Mouse (Mus musculus): ENCODE data around the gene Dnttip2.

DNA sequence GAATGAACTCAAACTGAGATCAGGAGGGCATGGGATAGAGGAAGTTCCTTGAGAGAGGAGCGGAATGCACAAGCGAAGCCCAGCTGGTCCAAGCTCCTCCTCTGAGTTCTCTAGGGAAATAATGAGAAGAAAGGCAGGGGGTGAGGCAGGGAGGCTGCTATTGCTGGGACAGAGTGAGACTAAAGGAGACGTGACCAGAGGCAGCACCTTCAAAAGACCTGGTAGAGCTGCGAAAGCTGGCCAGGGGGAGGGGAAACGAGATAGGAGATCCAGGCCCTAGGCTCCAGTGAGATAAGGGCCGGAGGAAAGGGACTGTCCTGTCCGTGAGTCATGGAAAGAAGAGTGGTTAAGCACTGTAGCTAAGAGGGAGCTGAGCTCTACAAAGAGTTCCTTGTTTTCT, 39.7 kb downstream of the Dnttip2 start:
- TF ChIP-seq POLR2A (IDR thresholded peaks at IDR 0.05; ENCODE audit: low read depth, low read length) = no peak
- no peak for TF ChIP-seq CTCF (IDR thresholded peaks at IDR 0.05; ENCODE audit: extremely low read depth, insufficient read depth, insufficient read length, insufficient replicate concordance)
